Mouse (Mus musculus) spleen, adult 12 weeks (tissue): ENCODE measurements at regions not wholly inside any gene's neighbourhood (a gene's known extent, or its start where the extent isn't known, plus 50 kb on each side); places are given as distances from the start of the nearest gene placed in this dataset.

ENCODE experiments used
- DNase-seq: peaks from one replicate; pipeline ENCODE4 v3.0.0; 2022; ENCODE audit warnings: low spot score

GRCm38 (mm10) chr3:66738201-66739062, 242.8 kb upstream of the Rsrc1 start:
- DNase-seq: no peak

DNA sequence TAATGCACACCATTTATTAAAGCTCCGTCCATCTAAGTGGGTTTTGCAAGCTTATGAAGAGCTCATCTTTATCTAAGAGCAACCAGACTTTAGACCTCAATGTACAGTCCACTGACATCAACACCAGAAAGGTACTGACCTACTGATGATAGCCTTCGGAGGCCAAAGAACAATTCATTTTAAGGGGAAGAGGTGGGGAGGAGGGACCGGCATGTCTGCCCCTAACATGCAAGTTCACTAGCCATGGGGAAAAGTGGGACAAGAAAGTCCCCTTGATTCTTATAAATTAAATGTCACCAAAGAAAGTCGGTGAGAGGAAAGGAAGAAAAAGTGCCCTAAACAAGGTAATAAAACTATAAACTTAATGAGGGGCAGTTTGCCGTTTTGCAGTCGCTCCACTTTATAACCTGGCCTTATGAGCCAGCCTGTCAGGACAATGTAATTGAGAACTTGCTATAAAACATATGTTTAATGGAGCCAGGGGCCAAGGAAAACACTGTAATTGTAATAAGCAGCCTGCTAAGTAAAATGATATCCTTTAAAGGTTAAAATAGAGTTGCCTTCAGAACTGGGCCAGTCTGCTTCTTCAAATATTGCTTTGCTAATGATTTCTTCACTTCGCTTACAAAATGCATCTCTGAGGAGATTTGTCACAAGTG, 241.7 kb upstream of the Rsrc1 start:
- no peak for DNase-seq

GRCm38 (mm10) chr3:66744133-66744913, 236.9 kb upstream of the Rsrc1 start:
- DNase-seq: no peak

DNA sequence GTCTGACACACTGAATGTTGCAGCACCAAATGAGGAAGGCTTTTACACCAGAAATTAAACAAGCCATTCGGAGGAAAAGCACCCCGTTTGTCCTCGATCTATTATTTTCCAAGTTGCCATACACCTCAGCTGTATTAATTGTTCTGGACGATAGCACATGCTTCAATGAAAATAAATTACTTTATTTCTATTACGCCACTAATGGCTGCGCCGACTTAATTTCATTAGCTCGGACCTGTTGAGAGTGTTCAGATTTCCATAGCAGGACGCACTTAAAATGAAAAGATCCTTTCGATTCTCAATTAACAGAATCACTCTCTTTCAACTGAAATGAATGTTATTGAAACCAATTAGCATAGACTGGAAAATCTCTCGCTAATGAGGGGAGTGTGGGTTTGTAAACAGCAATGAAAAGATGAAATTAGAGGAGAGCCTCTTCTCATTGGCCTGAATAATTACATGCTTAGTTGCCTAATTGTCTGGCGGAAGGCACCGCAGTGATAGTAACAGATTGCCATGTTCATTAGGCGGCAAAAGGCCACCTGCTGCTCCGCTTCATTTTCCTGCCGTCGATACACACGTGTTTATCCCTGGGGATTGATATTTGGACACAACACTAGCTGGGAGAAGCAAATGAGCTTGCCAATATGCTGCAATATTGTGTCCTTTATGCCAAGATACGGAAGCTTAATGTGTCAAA, 234.7 kb upstream of the Rsrc1 start:
- no peak for DNase-seq

- no peak for DNase-seq
These were observed 234.0 kb upstream of the Rsrc1 start for GRCm38 (mm10) chr3:66747073-66747710.

- DNase-seq: no peak
These were observed 223.0 kb upstream of the Rsrc1 start for GRCm38 (mm10) chr3:66758141-66758540.

DNA sequence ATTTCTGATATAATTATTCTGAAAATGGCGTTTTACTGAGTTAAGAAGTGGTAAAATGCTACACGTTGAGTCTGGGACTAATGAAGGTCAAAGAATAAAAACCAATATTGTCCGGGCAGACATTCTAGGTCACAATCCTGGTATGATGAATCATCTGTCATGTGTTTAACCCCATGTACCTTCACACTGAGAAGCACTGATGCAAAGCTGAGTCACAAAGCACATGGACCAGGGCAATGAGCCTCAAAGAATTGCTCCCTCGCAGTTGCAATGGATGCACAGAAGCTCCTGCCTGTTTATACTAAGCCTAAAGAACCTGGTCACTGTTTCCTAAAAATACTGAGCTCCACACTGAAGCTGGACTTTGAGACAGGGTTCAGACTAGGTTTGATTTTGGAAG, 221.3 kb upstream of the Rsrc1 start:
- no peak for DNase-seq

DNA sequence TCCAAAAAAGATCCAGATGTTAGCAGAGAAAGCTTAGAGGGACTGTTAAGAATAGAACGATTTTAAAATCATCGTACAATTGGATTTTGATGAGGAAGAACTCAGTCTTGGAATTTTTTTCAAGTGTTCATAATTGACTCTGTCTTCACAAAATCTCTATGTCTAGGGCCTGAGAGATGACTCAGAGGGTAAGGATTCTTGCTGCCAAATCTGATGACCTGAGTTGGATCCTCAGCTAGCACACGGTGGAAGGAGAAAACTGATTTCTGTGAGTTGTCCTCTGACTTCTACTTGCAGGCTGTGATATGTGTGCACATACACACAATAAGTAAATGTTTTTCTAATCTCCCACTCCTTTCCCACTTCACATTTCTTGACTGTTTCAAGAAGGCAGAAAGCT, 218.7 kb upstream of the Rsrc1 start:
- no peak for DNase-seq

- DNase-seq: no peak
These were observed 183.7 kb upstream of the Rsrc1 start for GRCm38 (mm10) chr3:66797351-66798010.

DNA sequence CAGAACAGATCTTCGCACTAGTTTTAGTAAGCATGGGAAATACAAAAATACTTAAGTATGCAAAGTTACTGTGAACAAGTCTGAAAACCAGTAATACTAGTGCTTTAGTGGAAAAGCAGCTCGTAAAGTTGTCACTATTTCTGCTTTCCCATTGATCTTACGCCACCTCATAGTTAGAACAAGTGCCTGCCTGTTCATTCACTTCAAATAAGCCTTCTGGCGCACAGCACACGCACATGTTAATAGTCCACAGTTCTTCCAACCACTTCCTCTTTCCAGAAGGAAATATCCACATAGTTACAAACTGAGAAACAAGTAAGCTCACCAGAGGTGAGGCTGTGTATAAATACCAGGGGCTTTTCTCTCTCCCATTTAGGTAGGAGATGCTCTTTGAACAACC, 182.9 kb upstream of the Rsrc1 start:
- DNase-seq: no peak

GRCm38 (mm10) chr3:66802538-66802937, 178.7 kb upstream of the Rsrc1 start:
- DNase-seq: no peak

- DNase-seq: no peak
These were observed 175.0 kb upstream of the Rsrc1 start for GRCm38 (mm10) chr3:66806176-66806575.

DNA sequence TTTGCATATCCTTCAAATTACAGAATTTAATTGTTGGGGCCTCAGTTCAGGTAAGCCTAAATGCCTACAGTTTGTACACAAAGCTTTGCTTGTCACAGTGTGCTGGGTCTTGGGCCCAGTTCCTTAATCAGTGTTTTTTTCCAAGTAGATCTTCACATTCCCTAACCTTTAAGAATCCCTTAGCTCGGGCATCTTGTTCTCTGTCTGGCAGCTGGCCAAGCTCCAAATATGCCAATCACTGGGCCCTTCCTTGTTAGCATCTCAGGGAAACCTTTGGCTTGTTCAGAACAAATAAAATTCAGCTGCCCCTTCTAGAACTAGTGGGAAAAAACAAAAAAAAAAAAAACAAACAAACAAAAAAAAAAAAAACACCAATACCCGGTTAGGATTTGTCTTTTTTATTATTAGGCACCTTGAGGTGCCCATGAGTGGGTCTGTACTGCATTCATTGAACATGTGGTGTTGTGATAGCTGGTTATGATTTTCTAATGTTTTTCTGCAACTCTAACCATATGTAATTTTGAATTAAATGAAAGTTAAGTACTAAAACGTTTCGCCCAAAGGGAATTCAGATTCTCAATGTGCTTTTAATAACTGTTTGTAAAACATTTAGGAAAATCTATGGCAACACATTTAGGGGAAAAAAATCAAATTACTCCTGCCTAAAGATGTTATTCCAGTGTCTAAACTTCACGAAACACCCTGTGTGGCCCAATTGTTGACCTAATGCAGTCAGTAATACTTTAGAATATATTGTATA, 168.3 kb upstream of the Rsrc1 start:
- DNase-seq: no peak

DNA sequence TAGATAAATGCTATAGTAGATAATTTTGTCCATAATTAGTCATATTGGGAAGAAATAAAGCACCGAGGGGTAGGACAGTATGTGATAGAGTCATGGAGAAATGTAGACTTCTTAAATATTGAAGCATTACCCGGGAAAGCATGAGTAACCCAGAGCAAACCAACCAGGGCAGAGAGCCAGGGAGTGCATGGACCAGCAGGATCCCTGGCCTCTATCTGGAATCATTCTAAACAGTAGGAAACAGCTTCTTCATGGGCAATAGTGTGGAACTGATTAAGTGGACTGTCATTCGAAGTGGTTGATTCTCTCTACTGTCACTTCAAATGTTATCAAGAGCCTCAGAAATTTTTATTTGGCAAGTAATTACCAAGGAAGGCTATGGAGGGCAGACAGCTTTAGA, 155.4 kb upstream of the Rsrc1 start:
- DNase-seq: no peak
